Mouse (Mus musculus) heart, adult 2 months (tissue): ENCODE data around the gene Car5b. TPM values are rescaled to one million over a fixed set of nuclear protein-coding genes. Genes with fewer than 3 reads are reported as not detected.

ENCODE experiments used
- DNase-seq, 2 experiments: peaks; one replicate each; pipeline ENCODE4 v3.0.0; 2021
- H3K27ac ChIP-seq: fragments of 200-600 bp; 2 replicates; pipeline ENCODE4 v1.8.1; 2022
- H3K27me3 ChIP-seq: fragments of 200-500 bp; 2 replicates; pipeline ENCODE4 v1.6.1; 2012; ENCODE audit warnings: mild to moderate bottlenecking, low read length, inconsistent platforms, mixed read lengths; ENCODE audit not compliant: control insufficient read depth, insufficient read depth
- H3K36me3 ChIP-seq: fragments of 200-500 bp; 2 replicates; pipeline ENCODE4 v1.6.1; 2012; ENCODE audit warnings: low read length, inconsistent platforms; ENCODE audit not compliant: control insufficient read depth, insufficient read depth
- H3K4me1 ChIP-seq: fragments of 200-500 bp; 2 replicates; pipeline ENCODE4 v1.6.1; 2011; ENCODE audit warnings: low read length; ENCODE audit not compliant: control insufficient read depth, insufficient read depth
- H3K4me3 ChIP-seq: fragments of 200-600 bp; 2 replicates; pipeline ENCODE4 v1.8.1; 2022
- H3K79me2 ChIP-seq: fragments of 200-500 bp; replicated peaks from 2 replicates; pipeline ENCODE4 v1.6.1; 2012; ENCODE audit warnings: mild to moderate bottlenecking, inconsistent platforms, low read length, moderate library complexity, mixed read lengths; ENCODE audit not compliant: control insufficient read depth, insufficient read depth
- H3K9ac ChIP-seq: fragments of 200-500 bp; 2 replicates; pipeline ENCODE4 v1.6.1; 2012; ENCODE audit warnings: low read depth, mild to moderate bottlenecking, control low read depth, inconsistent platforms, low read length, mixed read lengths
- CTCF ChIP-seq: fragments of 200-600 bp; IDR thresholded peaks from 2 replicates; pipeline ENCODE4 v1.8.1; 2022; ENCODE audit warnings: antibody characterized with exemption, mild to moderate bottlenecking, moderate library complexity
- EP300 ChIP-seq: fragments of 200-500 bp; IDR thresholded peaks from 2 replicates; pipeline ENCODE4 v1.6.1; 2011; ENCODE audit warnings: low read depth, low read length, control low read depth; ENCODE audit not compliant: insufficient read depth
- POLR2A ChIP-seq: fragments of 200-500 bp; IDR thresholded peaks from 2 replicates; pipeline ENCODE4 v1.6.1; 2011; ENCODE audit warnings: mild to moderate bottlenecking, low read depth, low read length, control low read depth; ENCODE audit not compliant: insufficient read depth
- WGBS: fragments of 180-500 bp; shearing (Covaris S2); methylation state at CpG from one replicate; pipeline ENCODE4 v1.1.7; 2018; 5-methylcytosine and 5-hydroxymethylcytosine counted together
- intact Hi-C: fragments of 180-260 bp; cut with DNase I; formaldehyde crosslinking; loops from one replicate; pipeline ENCODE4 v1.15.1; 2025
- polyA plus RNA-seq: library from polyadenylated mRNA; depleted of rRNA; stranded (reverse); fragments of >200 nt; gene quantifications from 2 replicates; pipeline ENCODE4 v1.2.3, GENCODE M21; 2012
- total RNA-seq, 2 experiments: library from RNA; stranded (reverse); gene quantifications; 2 replicates each; pipeline ENCODE4 v1.2.3; 2021

The Car5b gene
- total and polyA plus RNA-seq, 3 experiments: 0.55 to 3.1 (median 1.2) TPM

DNA sequence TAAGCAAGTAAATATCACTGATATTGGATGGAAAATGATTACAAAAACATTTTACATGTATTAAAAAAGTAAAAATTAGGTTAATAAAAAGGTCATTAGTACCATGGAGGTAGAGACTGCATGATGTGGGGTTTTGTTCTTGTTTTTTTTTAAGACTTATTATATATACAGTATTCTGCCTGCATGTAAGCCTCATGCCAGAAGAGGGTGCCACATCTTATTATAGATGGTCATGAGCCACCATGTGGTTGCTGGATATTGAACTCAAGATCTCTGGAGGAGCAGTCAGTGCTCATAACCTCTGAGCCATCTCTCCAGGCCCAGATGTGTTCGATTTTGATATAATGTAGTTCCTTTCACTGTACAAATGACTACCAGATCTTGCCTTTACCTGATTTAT lies 27.9 kb downstream of the Car5b start:
- Histone ChIP-seq H3K27me3 (no peaks in the 10 kb centered on the region), H3K9ac (no peak overlapping the region), H3K4me3 (no peak overlapping the region), H3K4me1 (no peaks in the 10 kb centered on the region), H3K79me2 (no peaks in the 10 kb centered on the region), H3K36me3 (no peaks in the 10 kb centered on the region), H3K27ac (no peak overlapping the region)
- no peak for TF ChIP-seq EP300
- no peak for TF ChIP-seq CTCF
- TF ChIP-seq POLR2A: no peak
- DNase-seq: no peak
- intact Hi-C loops: loop anchor here (5.0 to 10.0 kb wide), 2 partner anchors 43 to 175 kb away; partner anchors contain the start of gene Zrsr2
- WGBS: 71% methylated on average over 1 of the region's 1 CpGs

DNA sequence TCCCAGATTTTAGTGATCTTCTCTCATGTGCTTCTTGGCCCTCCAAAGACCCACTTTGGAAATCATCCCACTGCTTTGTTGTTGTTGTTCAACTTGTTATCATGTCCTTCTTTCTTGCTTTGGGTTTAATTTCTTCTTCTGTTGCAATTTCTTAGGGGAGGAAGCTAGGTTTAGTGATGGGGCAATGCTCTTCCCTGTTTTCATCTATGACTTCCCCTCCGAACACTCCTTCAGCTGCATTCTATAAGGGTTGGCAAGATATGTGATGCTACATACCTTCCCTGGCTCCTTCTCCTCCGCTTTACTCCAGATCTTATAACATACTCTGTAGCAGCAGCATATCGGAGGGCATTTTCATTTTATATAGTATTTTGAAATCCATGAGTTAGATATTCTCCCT lies 31.0 kb downstream of the Car5b start:
- WGBS: 82% methylated on average over 3 of the region's 3 CpGs
- intact Hi-C loops: no loop called here
- Histone ChIP-seq H3K79me2 (no peaks in the 10 kb centered on the region), H3K4me1 (no peaks in the 10 kb centered on the region), H3K36me3 (no peaks in the 10 kb centered on the region), H3K9ac (no peak overlapping the region), H3K27me3 (no peaks in the 10 kb centered on the region), H3K27ac (no peak overlapping the region), H3K4me3 (no peak overlapping the region)
- TF ChIP-seq CTCF (no peak), POLR2A (no peak), EP300 (no peak)
- DNase-seq: no peak

DNA sequence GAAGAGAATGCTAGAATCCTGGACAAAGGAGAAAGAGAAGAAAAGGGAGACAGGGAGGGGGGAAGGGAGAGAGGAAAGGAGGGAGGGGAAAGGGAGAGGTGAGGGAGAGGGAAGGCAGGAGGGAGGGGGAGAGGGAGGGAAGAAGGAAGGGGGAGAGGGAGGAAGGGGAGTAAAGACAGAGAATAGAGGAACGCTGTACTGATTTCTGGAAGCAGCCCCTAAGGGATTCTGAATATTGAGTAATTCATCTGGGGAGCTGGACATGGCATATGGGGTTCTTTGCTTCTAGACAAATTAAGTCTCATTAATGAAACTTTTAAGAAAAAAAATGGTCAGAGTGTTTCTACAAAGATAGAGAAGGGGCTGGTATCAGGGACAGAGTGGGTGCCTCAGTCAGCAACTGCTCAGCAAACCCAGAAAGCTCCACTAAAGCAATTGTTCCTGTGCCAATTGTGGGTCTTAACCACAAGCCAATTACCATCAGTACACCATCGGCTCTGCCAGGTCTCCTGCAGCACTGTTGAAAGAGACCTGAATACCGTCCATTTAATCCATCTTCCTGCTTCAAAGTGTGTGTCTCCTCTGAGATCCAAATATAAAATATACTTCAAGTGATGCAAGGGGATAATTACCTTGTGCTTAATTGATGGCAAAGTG lies 40.0 kb downstream of the Car5b start:
- Histone ChIP-seq H3K9ac (no peak overlapping the region), H3K79me2 (no peaks in the 10 kb centered on the region), H3K27me3 (no peaks in the 10 kb centered on the region), H3K4me3 (no peak overlapping the region), H3K27ac (no peak overlapping the region), H3K36me3 (no peaks in the 10 kb centered on the region), H3K4me1 (no peaks in the 10 kb centered on the region)
- intact Hi-C loops: no loop called here
- DNase-seq: no peak
- WGBS: 62% methylated on average over 3 of the region's 3 CpGs
- no peak for TF ChIP-seq EP300
- no peak for TF ChIP-seq CTCF
- TF ChIP-seq POLR2A: no peak

DNA sequence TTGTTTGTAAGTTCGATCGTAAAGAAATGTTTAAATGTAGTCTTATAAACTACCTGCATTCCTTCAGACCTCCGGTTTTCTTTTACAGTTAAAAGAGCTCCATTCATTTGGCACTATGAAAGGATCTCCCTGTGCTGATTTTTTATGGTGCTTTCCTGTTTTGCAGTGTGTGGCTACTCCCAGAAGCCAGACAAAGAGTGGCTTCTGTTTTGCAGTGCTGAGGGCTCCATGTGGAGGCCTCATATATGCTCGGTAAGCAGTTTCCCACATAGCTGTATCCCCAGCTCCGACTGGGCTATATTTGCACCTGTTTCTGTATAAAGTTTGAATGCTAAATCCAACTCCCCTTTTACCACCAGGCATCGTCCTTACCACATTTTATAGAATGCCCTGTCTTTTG lies 45.7 kb downstream of the Car5b start:
- Histone ChIP-seq H3K27ac (no peak overlapping the region), H3K4me3 (no peak overlapping the region), H3K4me1 (no peaks in the 10 kb centered on the region), H3K36me3 (no peaks in the 10 kb centered on the region), H3K9ac (no peak overlapping the region), H3K79me2 (no peaks in the 10 kb centered on the region), H3K27me3 (no peaks in the 10 kb centered on the region)
- TF ChIP-seq EP300 (no peak), POLR2A (no peak)
- WGBS: 85% methylated on average over 6 of the region's 6 CpGs
- no peak for DNase-seq
- intact Hi-C loops: no loop called here

DNA sequence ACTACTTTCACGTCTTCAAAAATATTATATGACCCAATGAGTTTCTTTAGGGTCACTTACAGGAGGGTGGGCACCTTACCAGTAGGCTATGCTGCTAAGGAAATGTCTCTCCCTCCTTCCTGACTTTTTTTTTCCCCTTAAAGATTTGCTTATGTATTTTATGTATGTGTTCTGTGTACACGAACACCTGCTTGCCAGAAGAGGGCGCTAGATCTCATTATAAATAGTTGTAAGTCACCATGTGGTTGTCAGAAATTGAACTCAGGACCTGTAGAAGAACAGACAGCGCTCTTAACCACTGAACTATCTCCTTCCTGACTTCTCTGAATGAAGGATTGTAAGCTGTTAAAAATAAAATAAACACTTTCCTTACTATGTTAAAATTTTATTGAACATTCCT lies 46.3 kb downstream of the Car5b start:
- H3K27ac ChIP-seq: no peak overlapping the region
- intact Hi-C loops: no loop called here
- 48% methylated on average over 4 of the region's 4 CpGs for WGBS
- H3K36me3 ChIP-seq: no peaks in the 10 kb centered on the region
- H3K9ac ChIP-seq: no peak overlapping the region
- DNase-seq: no peak
- no peaks in the 10 kb centered on the region for H3K27me3 ChIP-seq
- H3K79me2 ChIP-seq: no peaks in the 10 kb centered on the region
- H3K4me1 ChIP-seq: no peaks in the 10 kb centered on the region
- no peak overlapping the region for H3K4me3 ChIP-seq
- TF ChIP-seq CTCF (peak; percentile 27), POLR2A (no peak)

DNA sequence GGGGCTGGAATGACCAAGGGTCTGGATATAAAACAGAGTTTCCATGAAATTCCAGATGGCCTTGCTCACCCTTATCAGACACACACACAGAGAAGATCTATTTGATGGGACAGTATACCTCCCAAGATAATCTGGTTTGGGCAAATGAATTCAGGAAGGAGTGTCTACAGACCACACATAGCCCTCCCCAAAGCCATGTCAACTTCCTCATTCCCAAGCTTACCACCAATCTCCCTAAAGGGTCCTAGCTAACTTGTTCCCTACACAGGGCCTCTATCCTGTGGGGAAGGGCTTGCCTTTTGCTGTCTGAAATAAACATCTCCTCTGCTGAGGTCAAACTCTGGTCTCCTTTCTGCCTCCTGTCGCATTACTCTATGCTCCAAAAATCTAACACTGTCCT lies 46.7 kb downstream of the Car5b start:
- intact Hi-C loops: no loop called here
- H3K27me3 ChIP-seq: no peaks in the 10 kb centered on the region

More for the DNA sequence above, 46.7 kb downstream of the Car5b start:
- TF ChIP-seq POLR2A (no peak), CTCF (no peak), EP300 (no peak)
- no peaks in the 10 kb centered on the region for H3K36me3 ChIP-seq
- H3K79me2 ChIP-seq: no peaks in the 10 kb centered on the region
- no peak overlapping the region for H3K27ac ChIP-seq
- DNase-seq: no peak
- H3K4me3 ChIP-seq: no peak overlapping the region
- H3K4me1 ChIP-seq: no peaks in the 10 kb centered on the region
- H3K9ac ChIP-seq: no peak overlapping the region
- 88% methylated on average over 1 of the region's 1 CpGs for WGBS
